Mouse (Mus musculus) heart, adult 2 months (tissue): ENCODE measurements around the gene Fanci.

Experiments
- CTCF ChIP-seq: fragments of 200-600 bp; IDR thresholded peaks from 2 replicates; pipeline ENCODE4 v1.8.1; 2022; ENCODE audit warnings: antibody characterized with exemption, mild to moderate bottlenecking, moderate library complexity
- EP300 ChIP-seq: fragments of 200-500 bp; IDR thresholded peaks from 2 replicates; pipeline ENCODE4 v1.6.1; 2011; ENCODE audit warnings: low read depth, low read length, control low read depth; ENCODE audit not compliant: insufficient read depth
- POLR2A ChIP-seq: fragments of 200-500 bp; IDR thresholded peaks from 2 replicates; pipeline ENCODE4 v1.6.1; 2011; ENCODE audit warnings: mild to moderate bottlenecking, low read depth, low read length, control low read depth; ENCODE audit not compliant: insufficient read depth

GRCm38 (mm10) chr7:79496816-79497328 is 105.1 kb downstream of the Fanci start:
- TF ChIP-seq CTCF, result no peak
- TF ChIP-seq POLR2A, result no peak
- TF ChIP-seq EP300, result no peak
